ENCODE assay signal across 9 mouse cellular contexts in the genomic region with DNA sequence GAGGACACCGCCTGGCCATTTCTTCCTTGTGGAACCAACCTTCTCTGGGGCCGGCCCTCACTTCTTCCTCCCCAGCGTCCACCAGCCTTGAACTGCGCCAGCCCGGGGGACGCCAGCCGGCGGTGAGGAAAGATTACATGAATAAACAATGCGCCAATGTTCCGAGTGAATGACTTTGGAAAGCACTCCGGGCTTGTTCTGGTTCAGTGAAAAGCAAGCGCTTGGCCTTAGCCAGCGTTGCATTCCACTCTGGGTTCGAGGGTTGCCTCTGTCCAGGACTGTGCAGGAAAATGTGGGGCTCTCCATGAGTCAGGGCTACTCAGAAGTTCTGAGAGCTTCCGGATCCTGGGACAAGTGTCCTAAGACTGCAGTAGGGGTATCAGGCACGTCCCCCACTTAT. TPM values are rescaled to one million over a fixed set of nuclear protein-coding genes. Genes with fewer than 3 reads are reported as not detected.
DNase-seq lines count a peak whose midpoint lies in the region; ATAC-seq and TF ChIP-seq lines count a peak whose summit lies in the region.
"Had no signal": no experiment of that assay in that cellular context is flagged by ENCODE, and none has a peak within 500 bp of the region (broad histone marks: within the 10 kb centered on the region; RNA-seq: fewer than 3 reads in every experiment).

No protein-coding gene starts in this region.

- H3K27me3 ChIP-seq in hindbrain, embryonic 15.5 days: no peaks in the 10 kb centered on the region
- H3K27me3 ChIP-seq: liver, embryonic 15.5 days had no signal

- no peaks in the 10 kb centered on the region for H3K9me3 ChIP-seq in hindbrain, embryonic 15.5 days
- H3K9me3 ChIP-seq: liver, embryonic 15.5 days had no signal

- no peak for TF ChIP-seq POLR2A in olfactory bulb, adult 2 months (IDR thresholded peaks at IDR 0.05; ENCODE audit: insufficient read depth, low read depth, low read length)

- no peak overlapping the region for H3K4me2 ChIP-seq in hindbrain, embryonic 15.5 days
- H3K4me2 ChIP-seq: liver, embryonic 15.5 days had no signal

- WGBS in hindbrain, embryonic 15.5 days: 45% methylated on average over 16 of the region's 16 CpGs
- WGBS in olfactory bulb, adult 2 months: 60% methylated on average over 16 of the region's 16 CpGs

- intact Hi-C loops in heart, postnatal 14 days (cut with DNase I): no loop called here

- no peaks in the 10 kb centered on the region for H3K36me3 ChIP-seq in hindbrain, embryonic 15.5 days
- H3K36me3 ChIP-seq: liver, embryonic 15.5 days had no signal

- H3K9ac ChIP-seq in hindbrain, embryonic 15.5 days: no peak overlapping the region
- H3K9ac ChIP-seq: liver, embryonic 15.5 days had no signal

- no peak overlapping the region for H3K27ac ChIP-seq in hindbrain, embryonic 15.5 days (replicated peaks)
- peak overlapping the region; percentile 49 for H3K27ac ChIP-seq in olfactory bulb, adult 2 months (ENCODE audit: insufficient read depth, low read depth, low read length)
- H3K27ac ChIP-seq: liver, embryonic 15.5 days had no signal

- peak; percentile 15 for DNase-seq in cerebellum, adult 9-11 months
- DNase-seq in cerebellum, postnatal 25 days: no peak
- DNase-seq in Muller cell, postnatal 12 days (ENCODE audit: inconsistent ontology term): peak; percentile 89
- peak; percentile 28 to 30 for DNase-seq in left cerebral cortex, adult 18-20 months (ENCODE audit: low spot score in 2 of 2)
- DNase-seq in heart, postnatal 14 days: no peak
- DNase-seq in adrenal gland, postnatal 4 days (ENCODE audit: low spot score in 2 of 2): no peak

- H3K4me3 ChIP-seq in hindbrain, embryonic 15.5 days: no peak overlapping the region
- H3K4me3 ChIP-seq in olfactory bulb, adult 2 months (ENCODE audit: insufficient read depth, low read depth, low read length): no peak overlapping the region
- H3K4me3 ChIP-seq: liver, embryonic 15.5 days had no signal

- TF ChIP-seq CTCF in olfactory bulb, adult 2 months (IDR thresholded peaks at IDR 0.05; ENCODE audit: insufficient read depth, low read depth, low read length): no peak

- peak; percentile 39; the same call in 1 of the 2 replicates for ATAC-seq in hindbrain, embryonic 15.5 days (ENCODE audit: low FRiP score, low read depth)

- peaks cover 18% of the 10 kb centered on the region for H3K4me1 ChIP-seq in hindbrain, embryonic 15.5 days (replicated peaks)
- peaks cover 16% of the 10 kb centered on the region for H3K4me1 ChIP-seq in olfactory bulb, adult 2 months (ENCODE audit: control insufficient read depth, insufficient read depth, low read length)

RNA-seq across cellular contexts. Expression of a gene that starts 31.8 kb away (rescaled TPM):
- polyA plus RNA-seq in hindbrain, embryonic 15.5 days (2015; fragmentation: Nextera tagmentation; extraction: Ambion mirVana): 1.5 and 1.7 TPM in 2 replicates
- total RNA-seq in left cerebral cortex, adult 18-20 months (2021): 10 to 100 TPM; 39.5 to 55.7 TPM
- not detected in 2 replicates for polyA plus RNA-seq in olfactory bulb, adult 2 months (2012; ENCODE audit: insufficient read depth, insufficient read length, low replicate concordance, missing spikeins)
- 1 to 10 TPM; 2.7 to 3.5 TPM for total RNA-seq in heart, postnatal 14 days (2021)
- 10 to 100 TPM; 20.3 to 26.9 TPM for total RNA-seq in adrenal gland, postnatal 4 days (2021)

Comparison
In these comparisons a context has a peak if more than half of its experiments do, and no peak if none do; other contexts are left out.
1. DNase-seq: peak in cerebellum, adult 9-11 months (single experiment), Muller cell, postnatal 12 days (single experiment) and left cerebral cortex, adult 18-20 months (2 of 2); none in cerebellum, postnatal 25 days (0 of 2), heart, postnatal 14 days (0 of 2) and adrenal gland, postnatal 4 days (0 of 2).
2. RNA of a gene that starts 31.8 kb away (total RNA-seq): 39.5 to 55.7 TPM in left cerebral cortex, adult 18-20 months and 20.3 to 26.9 TPM in adrenal gland, postnatal 4 days; 2.7 to 3.5 TPM in heart, postnatal 14 days; every median in the first group is over 4 times any median in the second.